Mouse (Mus musculus) olfactory bulb, adult 2 months (tissue): Measurements from ENCODE around the gene Mterf1a. TPM values are rescaled to one million over a fixed set of nuclear protein-coding genes. Genes with fewer than 3 reads are reported as not detected.
"Not testable (repeated sequence)": the region's sequence is repeated elsewhere in the genome, so short reads cannot be mapped to it uniquely, and the experiment has no call there.

ENCODE experiments used
- H3K27ac ChIP-seq: fragments of 200-500 bp; 2 replicates; pipeline ENCODE4 v1.5.1; 2012; ENCODE audit warnings: low read depth, low read length; ENCODE audit not compliant: insufficient read depth
- H3K4me1 ChIP-seq: fragments of 200-500 bp; 2 replicates; pipeline ENCODE4 v1.6.1; 2012; ENCODE audit warnings: low read length; ENCODE audit not compliant: control insufficient read depth, insufficient read depth
- H3K4me3 ChIP-seq: fragments of 200-500 bp; 2 replicates; pipeline ENCODE4 v1.5.1; 2012; ENCODE audit warnings: mild to moderate bottlenecking, low read depth, low read length, moderate library complexity; ENCODE audit not compliant: insufficient read depth
- CTCF ChIP-seq: fragments of 200-500 bp; IDR thresholded peaks from 2 replicates; pipeline ENCODE4 v1.5.1; 2012; ENCODE audit warnings: low read depth, mild to moderate bottlenecking, low read length, moderate library complexity; ENCODE audit not compliant: insufficient read depth
- POLR2A ChIP-seq: fragments of 200-500 bp; IDR thresholded peaks from 2 replicates; pipeline ENCODE4 v1.6.1; 2012; ENCODE audit warnings: mild to moderate bottlenecking, low read depth, low read length, moderate library complexity; ENCODE audit not compliant: insufficient read depth
- WGBS: fragments of 180-500 bp; shearing (Covaris S2); methylation state at CpG from one replicate; pipeline ENCODE4 v1.1.7; 2018; 5-methylcytosine and 5-hydroxymethylcytosine counted together
- polyA plus RNA-seq: library from polyadenylated mRNA; stranded (reverse); fragments of >200 nt; gene quantifications from 2 replicates; pipeline ENCODE4 v1.2.4, GENCODE M21; 2012; ENCODE audit warnings: low replicate concordance; ENCODE audit not compliant: missing spikeins, insufficient read depth, insufficient read length

The Mterf1a gene
- polyA plus RNA-seq, 1 experiment = not detected

DNA sequence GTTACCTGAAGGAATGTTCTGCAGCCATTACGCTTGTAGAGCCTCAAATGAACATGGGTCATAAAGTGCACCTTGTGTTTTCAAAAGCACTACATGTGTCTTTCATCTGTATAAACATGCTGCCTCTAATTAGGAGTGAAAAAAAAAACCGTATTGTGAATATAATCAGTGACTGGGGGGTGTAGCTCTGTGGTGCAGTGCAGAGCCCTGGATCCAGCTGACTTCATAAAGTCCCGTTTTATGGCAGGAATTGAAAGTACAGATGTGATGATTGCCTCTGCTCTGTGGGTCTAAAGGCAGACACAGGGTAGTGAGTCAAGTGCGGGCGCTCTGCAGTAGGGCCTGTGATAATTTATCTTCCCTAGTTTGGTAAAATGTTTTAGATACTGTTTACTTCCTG, 37.0 kb upstream of the Mterf1a start:
- Histone ChIP-seq H3K4me3 (no peak overlapping the region), H3K27ac (no peak overlapping the region), H3K4me1 (peaks cover 5% of the 10 kb centered on the region)
- WGBS = 38% methylated on average over 5 of the region's 5 CpGs
- no peak for TF ChIP-seq POLR2A

- Histone ChIP-seq H3K4me1 (peaks cover 5% of the 10 kb centered on the region), H3K27ac (no peak overlapping the region), H3K4me3 (peak overlapping the region; percentile 79)
- TF ChIP-seq POLR2A (no peak), CTCF (no peak)
- 0% methylated on average over 12 of the region's 12 CpGs for WGBS
These were observed 34.9 kb upstream of the Mterf1a start for GRCm38 (mm10) chr5:3928690-3929046.

GRCm38 (mm10) chr5:3927801-3928689, 34.3 kb upstream of the Mterf1a start, which contains the start of gene Akap9:
Gene Akap9 (plus strand): TSS chr5:3928054.
- no peak for TF ChIP-seq CTCF
- peak; percentile 51; the same call in 1 of the 2 replicates for TF ChIP-seq POLR2A
- H3K27ac ChIP-seq = peak within 1 kb of the TSS; percentile 81
- H3K4me1 ChIP-seq = peaks cover 5% of the 10 kb centered on the region
- peak within 1 kb of the TSS; percentile 79 for H3K4me3 ChIP-seq
- under 1% methylated on average over 76 of the region's 82 CpGs for WGBS

DNA sequence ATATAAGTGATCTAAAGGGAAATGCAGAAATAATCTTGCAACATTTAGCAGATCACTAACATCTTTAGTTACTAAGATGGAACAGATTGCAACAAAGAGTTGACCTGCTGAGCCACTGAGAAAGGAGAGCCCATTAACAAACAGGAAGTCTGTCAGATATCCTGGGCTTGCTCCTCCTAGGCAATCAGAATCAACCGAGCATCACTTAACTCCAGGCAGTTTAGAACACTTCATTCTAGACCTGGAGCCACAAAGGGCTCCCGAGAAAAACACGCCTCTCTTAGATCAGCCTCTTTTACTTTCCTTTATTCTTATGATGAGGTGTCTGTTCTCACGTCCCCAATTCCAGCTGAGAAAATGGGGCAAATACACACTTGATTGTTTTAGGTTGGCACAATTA, 32.9 kb upstream of the Mterf1a start:
- TF ChIP-seq POLR2A (no peak), CTCF (no peak)
- Histone ChIP-seq H3K4me1 (peaks cover 5% of the 10 kb centered on the region), H3K27ac (no peak overlapping the region), H3K4me3 (no peak overlapping the region)
- 51% methylated on average over 4 of the region's 4 CpGs for WGBS

GRCm38 (mm10) chr5:3922350-3922749, 28.6 kb upstream of the Mterf1a start:
- no peak overlapping the region for H3K27ac ChIP-seq
- H3K4me1 ChIP-seq = no peaks in the 10 kb centered on the region
- no peak overlapping the region for H3K4me3 ChIP-seq
- 94% methylated on average over 2 of the region's 2 CpGs for WGBS
- no peak for TF ChIP-seq CTCF
- TF ChIP-seq POLR2A = no peak

GRCm38 (mm10) chr5:3905471-3905870, 11.7 kb upstream of the Mterf1a start:
- Histone ChIP-seq H3K4me3 (no peak overlapping the region), H3K4me1 (no peaks in the 10 kb centered on the region), H3K27ac (no peak overlapping the region)
- no peak for TF ChIP-seq POLR2A
- no peak for TF ChIP-seq CTCF
- 59% methylated on average over 2 of the region's 2 CpGs for WGBS

- not testable (repeated sequence) for H3K27ac ChIP-seq, H3K4me1 ChIP-seq, H3K4me3 ChIP-seq
- 96% methylated on average over 4 of the region's 4 CpGs for WGBS
These were observed 524 bp upstream of the Mterf1a start for GRCm38 (mm10) chr5:3894294-3894619.

- no peak overlapping the region for H3K4me3 ChIP-seq
- TF ChIP-seq CTCF (no peak), POLR2A (no peak)
- H3K27ac ChIP-seq = no peak overlapping the region
- no peaks in the 10 kb centered on the region for H3K4me1 ChIP-seq
These were observed 4.5 kb downstream of the Mterf1a start for GRCm38 (mm10) chr5:3889201-3889600.

DNA sequence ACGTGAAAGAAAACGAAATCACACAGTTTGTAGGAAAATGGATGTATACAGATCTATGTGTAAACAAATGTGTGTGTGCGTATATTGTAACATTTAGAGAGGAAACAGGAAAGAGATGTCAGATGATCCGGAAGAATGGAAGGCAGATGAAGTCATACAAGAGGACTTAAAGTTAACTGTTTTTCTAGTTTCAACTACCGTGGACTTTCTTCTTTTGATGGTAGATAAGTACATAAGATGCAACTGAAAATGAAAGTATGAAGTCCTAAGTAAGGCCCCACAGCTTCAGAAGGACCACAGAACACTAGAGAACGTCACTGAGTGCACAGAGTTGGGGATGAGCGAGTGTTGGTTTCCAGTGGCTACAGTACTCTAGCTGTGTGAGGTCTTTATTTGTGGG, 6.9 kb downstream of the Mterf1a start:
- H3K4me3 ChIP-seq, H3K27ac ChIP-seq, H3K4me1 ChIP-seq: not testable (repeated sequence)
- 91% methylated on average over 7 of the region's 7 CpGs for WGBS

- Histone ChIP-seq H3K4me3 (no peak overlapping the region), H3K27ac (no peak overlapping the region), H3K4me1 (peaks cover 3% of the 10 kb centered on the region; the same call in 1 of the 2 replicates)
- WGBS = 62% methylated on average over 3 of the region's 3 CpGs
- TF ChIP-seq POLR2A (no peak), CTCF (no peak)
These were observed 20.2 kb downstream of the Mterf1a start for GRCm38 (mm10) chr5:3873485-3873884.
